Mouse (Mus musculus) midbrain, embryonic 11.5 days (tissue): ENCODE data around the gene Matn4. TPM values are rescaled to one million over a fixed set of nuclear protein-coding genes. Genes with fewer than 3 reads are reported as not detected.
"Not testable (repeated sequence)": the region's sequence is repeated elsewhere in the genome, so short reads cannot be mapped to it uniquely, and the experiment has no call there.

ENCODE experiments used
- ATAC-seq: fragments of 200-750 bp; cut with Nextera tagmentation; 2 replicates; pipeline ENCODE4 v1.8.0; 2017; ENCODE audit warnings: moderate TSS enrichment, moderate library complexity; ENCODE audit not compliant: low FRiP score
- DNase-seq: peaks from one replicate; pipeline ENCODE4 v3.0.0; 2015; ENCODE audit warnings: low spot score; ENCODE audit errors: missing footprints
- H3K27ac ChIP-seq: fragments of 300-500 bp; sonication (generic); 2 replicates; pipeline ENCODE4 v1.5.1; 2014; ENCODE audit warnings: low read depth, low read length
- H3K27me3 ChIP-seq: fragments of 300-500 bp; sonication (generic); 2 replicates; pipeline ENCODE4 v1.6.1; 2014; ENCODE audit warnings: mild to moderate bottlenecking, low read length, moderate library complexity, mixed read lengths; ENCODE audit not compliant: control insufficient read depth, insufficient read depth
- H3K36me3 ChIP-seq: fragments of 300-500 bp; sonication (generic); 2 replicates; pipeline ENCODE4 v1.6.1; 2014; ENCODE audit warnings: mild to moderate bottlenecking, low read length, moderate library complexity, mixed read lengths; ENCODE audit not compliant: control insufficient read depth, insufficient read depth
- H3K4me1 ChIP-seq: fragments of 300-500 bp; sonication (generic); 2 replicates; pipeline ENCODE4 v1.6.1; 2014; ENCODE audit warnings: low read length; ENCODE audit not compliant: control insufficient read depth, insufficient read depth
- H3K4me2 ChIP-seq: fragments of 300-500 bp; sonication (generic); 2 replicates; pipeline ENCODE4 v1.6.1; 2014; ENCODE audit warnings: mild to moderate bottlenecking, moderate library complexity
- H3K4me3 ChIP-seq: fragments of 300-500 bp; sonication (generic); 2 replicates; pipeline ENCODE4 v1.5.1; 2014; ENCODE audit warnings: low read depth, low read length
- H3K9ac ChIP-seq: fragments of 300-500 bp; sonication (generic); 2 replicates; pipeline ENCODE4 v1.6.1; 2014; ENCODE audit warnings: low read length
- H3K9me3 ChIP-seq: fragments of 300-500 bp; sonication (generic); 2 replicates; pipeline ENCODE4 v1.6.1; 2016; ENCODE audit warnings: low read length; ENCODE audit not compliant: control insufficient read depth
- WGBS: fragments of 180-500 bp; shearing (Covaris S2); extraction: QIAGEN DNeasy Blood & Tissue Kit; methylation state at CpG from one replicate; pipeline ENCODE4 v1.1.7; 2014; 5-methylcytosine and 5-hydroxymethylcytosine counted together
- microRNA-seq: library from miRNA; unstranded; fragments of <30 nt; microRNA quantifications from one replicate; pipeline ENCODE4, GENCODE M21; 2017
- polyA plus RNA-seq: library from polyadenylated mRNA; unstranded; fragments of >200 nt; fragmentation: Nextera tagmentation; extraction: Ambion mirVana; gene quantifications from 2 replicates; pipeline ENCODE4 v1.2.1, GENCODE M21; 2014

Matn4 gene
- polyA plus RNA-seq, 1 experiment from 2014 or later: 0.10 TPM

DNA sequence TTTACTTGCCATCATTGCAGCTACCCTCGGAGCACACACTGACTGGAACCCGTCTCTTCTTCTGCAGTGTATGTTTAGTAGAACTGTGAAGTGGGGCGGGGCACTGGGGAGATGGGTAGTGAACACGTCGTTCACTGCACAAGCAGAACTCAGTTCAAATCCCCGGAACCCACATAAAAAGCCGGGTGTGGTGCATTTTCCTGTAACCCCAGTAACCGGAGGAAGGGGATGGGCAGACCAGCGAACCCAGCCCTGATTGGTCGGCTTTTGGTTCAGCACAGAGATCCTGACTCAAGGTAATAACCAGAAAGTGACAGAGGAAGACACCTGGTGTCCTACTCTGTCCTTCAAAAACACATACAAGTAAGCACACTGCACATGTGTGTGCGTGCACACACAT lies 51.6 kb downstream of the Matn4 start:
- no peak overlapping the region for H3K27ac ChIP-seq
- H3K4me1 ChIP-seq: no peaks in the 10 kb centered on the region
- no peak overlapping the region for H3K9ac ChIP-seq
- WGBS: 89% methylated on average over 11 of the region's 11 CpGs
- no peak for ATAC-seq
- no peak overlapping the region for H3K4me2 ChIP-seq
- DNase-seq: no peak
- no peak overlapping the region for H3K4me3 ChIP-seq
- H3K36me3 ChIP-seq: no peaks in the 10 kb centered on the region
- no peaks in the 10 kb centered on the region for H3K27me3 ChIP-seq
- H3K9me3 ChIP-seq: no peaks in the 10 kb centered on the region

DNA sequence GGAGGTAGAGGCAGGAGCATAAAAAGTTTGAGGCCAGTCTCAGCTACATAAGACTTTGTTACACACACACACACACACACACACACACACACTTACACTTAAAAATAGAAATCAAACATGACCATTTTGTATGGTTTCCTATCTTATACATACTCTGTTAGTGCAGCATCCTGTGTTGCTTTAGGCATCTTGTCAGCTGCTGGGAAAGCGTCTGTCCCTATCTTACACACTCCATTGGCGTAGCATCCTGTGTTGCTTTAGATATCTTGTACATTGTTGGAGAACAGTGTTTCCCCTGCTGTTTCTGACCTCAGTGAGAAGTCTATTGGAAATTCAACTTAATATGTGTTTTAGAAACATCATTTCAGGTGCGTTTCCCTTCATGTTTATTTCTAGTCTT lies 52.3 kb downstream of the Matn4 start:
- H3K27me3 ChIP-seq: no peaks in the 10 kb centered on the region
- ATAC-seq (no peak), DNase-seq (no peak)
- H3K9ac ChIP-seq: no peak overlapping the region
- H3K27ac ChIP-seq: no peak overlapping the region
- WGBS: 86% methylated on average over 3 of the region's 3 CpGs
- no peaks in the 10 kb centered on the region for H3K4me1 ChIP-seq
- H3K4me3 ChIP-seq: no peak overlapping the region
- H3K9me3 ChIP-seq: no peaks in the 10 kb centered on the region
- H3K36me3 ChIP-seq: no peaks in the 10 kb centered on the region
- H3K4me2 ChIP-seq: no peak overlapping the region

DNA sequence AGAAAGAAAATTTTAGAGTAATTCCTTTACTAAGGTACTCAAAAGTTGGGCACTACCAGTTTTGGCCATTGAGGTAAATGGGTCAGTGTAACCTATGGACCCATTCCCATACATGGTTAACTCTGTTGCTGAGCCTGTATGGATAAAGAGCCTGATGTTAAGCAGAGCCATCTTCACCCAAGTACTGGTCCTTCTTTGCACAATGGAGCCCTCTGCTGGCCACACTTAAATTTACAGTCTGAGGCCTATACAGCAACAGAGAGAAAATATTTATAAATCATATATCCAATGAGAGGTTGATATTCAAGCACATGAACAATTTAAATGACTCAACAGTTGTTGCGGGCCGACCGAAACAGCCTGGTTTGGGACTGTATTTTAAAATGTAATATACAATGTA lies 56.0 kb downstream of the Matn4 start:
- no peaks in the 10 kb centered on the region for H3K9me3 ChIP-seq
- no peaks in the 10 kb centered on the region for H3K27me3 ChIP-seq
- H3K9ac ChIP-seq: no peak overlapping the region
- no peaks in the 10 kb centered on the region for H3K4me1 ChIP-seq
- DNase-seq (no peak), ATAC-seq (no peak)
- H3K27ac ChIP-seq: no peak overlapping the region
- WGBS: 84% methylated on average over 3 of the region's 3 CpGs
- H3K4me2 ChIP-seq: no peak overlapping the region
- H3K36me3 ChIP-seq: no peaks in the 10 kb centered on the region
- H3K4me3 ChIP-seq: no peak overlapping the region

DNA sequence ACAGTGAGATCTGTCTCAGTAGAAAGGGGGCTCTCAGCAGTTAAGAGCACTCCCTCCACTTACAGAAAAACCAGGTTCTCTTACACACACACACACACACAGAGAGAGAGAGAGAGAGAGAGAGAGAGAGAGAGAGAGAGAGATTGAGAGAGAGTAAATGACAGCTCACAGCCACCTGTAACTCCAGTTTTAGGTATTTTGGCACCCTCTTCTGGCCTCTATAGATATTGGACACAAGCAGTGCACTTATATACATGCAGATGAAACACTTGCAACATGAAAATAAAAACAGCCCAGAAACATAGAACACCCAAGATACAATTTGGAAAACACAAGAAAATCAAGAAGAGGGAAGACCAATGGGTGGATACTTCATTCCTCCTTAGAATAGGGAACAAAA lies 57.3 kb downstream of the Matn4 start:
- H3K4me2 ChIP-seq, H3K27me3 ChIP-seq, H3K36me3 ChIP-seq, H3K4me3 ChIP-seq, H3K27ac ChIP-seq, H3K9ac ChIP-seq, DNase-seq, ATAC-seq, H3K9me3 ChIP-seq, H3K4me1 ChIP-seq: not testable (repeated sequence)

DNA sequence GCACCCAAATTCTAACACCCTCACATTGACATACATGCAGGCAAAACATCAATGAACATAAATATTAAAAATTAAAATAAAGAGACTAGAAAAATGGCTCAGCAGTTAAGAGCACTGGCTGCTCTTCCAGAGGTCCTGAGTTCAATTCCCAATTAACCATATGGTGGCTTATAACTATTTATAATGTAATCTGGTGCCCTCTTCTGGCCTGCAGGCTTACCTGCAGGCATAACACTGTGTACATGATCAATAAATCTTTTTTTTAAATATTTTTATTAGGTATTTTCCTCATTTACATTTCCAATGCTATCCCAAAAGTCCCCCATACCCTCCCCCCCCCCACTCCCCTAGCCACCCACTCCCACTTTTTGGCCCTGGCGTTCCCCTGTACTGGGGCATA lies 61.2 kb downstream of the Matn4 start:
- not testable (repeated sequence) for H3K9me3 ChIP-seq, H3K4me2 ChIP-seq, H3K9ac ChIP-seq, H3K27ac ChIP-seq, ATAC-seq, H3K4me1 ChIP-seq, H3K27me3 ChIP-seq, DNase-seq, H3K36me3 ChIP-seq, H3K4me3 ChIP-seq
- 64% methylated on average over 1 of the region's 1 CpGs for WGBS

Small RNA genes lying within 50 kb of the gene (microRNA-seq; reads per million reads assigned to microRNA genes)
- gene Mir7678: not detected

Other genes with a start within 250 kb of the Matn4 start
- gene Kcns1, start 234.0 kb downstream of the Matn4 start, polyA plus RNA-seq: 0.07 TPM in 1 of 2 replicates, not detected in the other
- not detected in 2 replicates for gene Wfdc5, start 222.4 kb downstream of the Matn4 start, polyA plus RNA-seq
- gene Wfdc12, start 214.6 kb downstream of the Matn4 start, polyA plus RNA-seq: not detected in 2 replicates
- not detected in 2 replicates for gene Wfdc15a, start 205.0 kb downstream of the Matn4 start, polyA plus RNA-seq
- gene Wfdc15b, start 183.5 kb downstream of the Matn4 start, polyA plus RNA-seq: not detected in 2 replicates
- gene Svs2, start 166.7 kb downstream of the Matn4 start, polyA plus RNA-seq: not detected in 2 replicates
- gene Svs3b, start 148.5 kb downstream of the Matn4 start, polyA plus RNA-seq: not detected in 2 replicates
- gene Svs4, start 126.7 kb downstream of the Matn4 start, polyA plus RNA-seq: not detected in 2 replicates
- not detected in 2 replicates for gene Svs3a, start 115.9 kb downstream of the Matn4 start, polyA plus RNA-seq
- not detected in 2 replicates for gene Svs6, start 88.4 kb downstream of the Matn4 start, polyA plus RNA-seq
- not detected in 2 replicates for gene Svs5, start 72.4 kb downstream of the Matn4 start, polyA plus RNA-seq
- gene Slpi, start 16.1 kb downstream of the Matn4 start, polyA plus RNA-seq: 0.37 and 0.52 TPM in 2 replicates
- gene Rbpjl, start 2.0 kb downstream of the Matn4 start, polyA plus RNA-seq: not detected in 2 replicates
- gene Sdc4, start 38.7 kb upstream of the Matn4 start, polyA plus RNA-seq: 9.7 and 9.9 TPM in 2 replicates
- gene Sys1, start 51.8 kb upstream of the Matn4 start, polyA plus RNA-seq: 62.0 and 63.6 TPM in 2 replicates
- gene Gm20458, start 55.8 kb upstream of the Matn4 start, polyA plus RNA-seq: 4.7 and 5.0 TPM in 2 replicates
- not detected in 2 replicates for gene Trp53tg5, start 68.6 kb upstream of the Matn4 start, polyA plus RNA-seq
- gene Dbndd2, start 80.9 kb upstream of the Matn4 start, polyA plus RNA-seq: 3.1 and 3.4 TPM in 2 replicates
- 48.1 and 51.9 TPM in 2 replicates for gene Pigt, start 92.4 kb upstream of the Matn4 start, polyA plus RNA-seq
- 15.4 and 21.7 TPM in 2 replicates for gene Wfdc2, start 157.3 kb upstream of the Matn4 start, polyA plus RNA-seq
- gene Spint3, start 168.3 kb upstream of the Matn4 start, polyA plus RNA-seq: not detected in 2 replicates
- not detected in 2 replicates for gene Wfdc6a, start 180.3 kb upstream of the Matn4 start, polyA plus RNA-seq
- gene Eppin, start 188.4 kb upstream of the Matn4 start, polyA plus RNA-seq: not detected in 2 replicates
- gene Wfdc6b, start 208.4 kb upstream of the Matn4 start, polyA plus RNA-seq: not detected in 2 replicates
- gene Wfdc8, start 208.5 kb upstream of the Matn4 start, polyA plus RNA-seq: not detected in 2 replicates
- not detected in 2 replicates for gene Wfdc16, start 233.6 kb upstream of the Matn4 start, polyA plus RNA-seq